Mouse (Mus musculus) G1E (cell line): Measurements from ENCODE around the gene Mthfr. TPM values are rescaled to one million over a fixed set of nuclear protein-coding genes. Genes with fewer than 3 reads are reported as not detected.

Experiments used
- ATAC-seq: 2 replicates; pipeline ENCODE4 v1.8.0; 2016; ENCODE audit warnings: mild to moderate bottlenecking; ENCODE audit not compliant: insufficient number of reproducible peaks, poor library complexity, low FRiP score, severe bottlenecking; ENCODE audit errors: extremely low read depth
- DNase-seq: peaks from one replicate; pipeline ENCODE4 v3.0.0; 2012; ENCODE audit warnings: low spot score
- H3K27me3 ChIP-seq: 2 replicates; pipeline ENCODE4 v1.6.1; 2012; ENCODE audit warnings: mild to moderate bottlenecking, low read length, inconsistent platforms; ENCODE audit not compliant: insufficient read depth
- H3K36me3 ChIP-seq: replicated peaks from 2 replicates; pipeline ENCODE3; 2012; ENCODE audit warnings: mild to moderate bottlenecking, inconsistent platforms
- H3K4me1 ChIP-seq: 2 replicates; pipeline ENCODE4 v1.6.1; 2012; ENCODE audit warnings: low read depth, low read length, inconsistent platforms, mixed read lengths; ENCODE audit not compliant: insufficient read depth
- H3K4me3 ChIP-seq: 2 replicates; pipeline ENCODE4 v1.5.1; 2012; ENCODE audit warnings: low read depth, mild to moderate bottlenecking, inconsistent platforms, low read length, moderate library complexity, mixed read lengths
- H3K9me3 ChIP-seq: replicated peaks from 2 replicates; pipeline ENCODE4 v1.6.1; 2012; ENCODE audit warnings: inconsistent platforms
- CTCF ChIP-seq: IDR thresholded peaks from 2 replicates; pipeline ENCODE4 v1.5.1; 2012; ENCODE audit warnings: low read depth, low read length, inconsistent platforms, mixed read lengths
- GATA1 ChIP-seq: IDR thresholded peaks from 2 replicates; pipeline ENCODE4 v1.6.1; 2012; ENCODE audit warnings: borderline replicate concordance, low read length, inconsistent platforms, mixed read lengths
- GATA2 ChIP-seq: IDR thresholded peaks from 2 replicates; pipeline ENCODE4 v1.6.1; 2012; ENCODE audit warnings: low read depth, low read length, inconsistent platforms, borderline replicate concordance
- POLR2AphosphoS5 ChIP-seq: IDR thresholded peaks from 2 replicates; pipeline ENCODE4 v1.6.1; 2012; ENCODE audit warnings: low read depth, low read length, inconsistent platforms; ENCODE audit not compliant: insufficient replicate concordance
- TAL1 ChIP-seq: conservative IDR thresholded peaks from 2 replicates; pipeline ENCODE4 v1.6.1; 2012; ENCODE audit warnings: low read depth, low read length, inconsistent platforms, mixed read lengths
- polyA plus RNA-seq: library from polyadenylated mRNA; stranded (reverse); fragments of >175 nt; gene quantifications from 2 replicates; pipeline ENCODE4 v1.2.3, GENCODE M21; 2012
- total RNA-seq, 2 experiments: library from RNA; stranded (forward) in 1 of 2; stranded (reverse) in 1 of 2; fragments of 200-1000 nt in 1 of 2; fragments of >200 nt in 1 of 2; fragmentation: Nextera tagmentation in 1 of 2; gene quantifications; 2 replicates each; pipeline ENCODE4 v1.2.3; 2014 to 2017

The Mthfr gene
- total and polyA plus RNA-seq, 3 experiments: 7.3 to 12.5 (median 9.2) TPM

DNA sequence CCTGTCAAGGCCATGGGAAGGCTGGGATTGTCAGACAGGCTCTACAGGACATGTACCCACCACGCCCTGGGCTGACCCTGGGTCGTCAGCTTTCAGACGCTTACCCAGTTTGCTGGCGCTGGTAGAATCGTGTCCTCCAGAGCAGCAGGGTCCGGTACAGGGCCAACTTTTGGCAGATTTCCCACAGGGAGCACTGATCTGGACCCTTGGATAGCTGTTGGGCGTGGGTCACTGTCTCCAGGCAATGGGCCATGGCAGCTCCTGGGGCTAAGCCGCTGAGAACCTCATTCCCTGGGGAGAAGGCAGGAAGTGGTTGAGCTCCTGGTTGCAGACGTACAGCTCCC, 27.5 kb downstream of the Mthfr start:
- TF ChIP-seq CTCF (no peak), TAL1 (no peak), POLR2AphosphoS5 (no peak), GATA2 (no peak), GATA1 (no peak)
- no peak for DNase-seq
- Histone ChIP-seq H3K4me1 (no peaks in the 10 kb centered on the region; the same call in 1 of the 2 replicates), H3K4me3 (no peak overlapping the region), H3K27me3 (peaks cover 58% of the 10 kb centered on the region), H3K36me3 (no peaks in the 10 kb centered on the region), H3K9me3 (no peaks in the 10 kb centered on the region)
- no peak for ATAC-seq

DNA sequence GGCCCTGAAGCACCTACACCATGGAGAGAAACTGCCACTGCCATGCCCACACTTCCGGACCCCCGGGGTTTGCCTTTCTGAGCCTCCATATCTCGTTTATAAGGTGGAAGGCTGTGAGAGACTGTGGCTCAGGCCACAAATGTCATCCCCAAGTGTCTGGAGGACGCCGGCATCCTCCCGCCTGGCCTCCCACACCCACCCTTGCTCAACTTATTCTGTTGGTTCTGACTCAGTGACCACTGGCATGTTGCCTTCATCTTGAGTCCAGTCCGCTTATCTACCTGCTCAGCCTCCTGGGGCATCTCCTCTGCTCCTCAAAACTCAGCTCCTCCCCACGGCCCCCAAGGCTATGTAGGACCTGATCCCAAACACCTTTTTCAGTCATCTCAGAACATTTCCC, 28.5 kb downstream of the Mthfr start:
- Histone ChIP-seq H3K9me3 (no peaks in the 10 kb centered on the region), H3K4me1 (no peaks in the 10 kb centered on the region; the same call in 1 of the 2 replicates), H3K27me3 (peaks cover 56% of the 10 kb centered on the region), H3K36me3 (no peaks in the 10 kb centered on the region), H3K4me3 (no peak overlapping the region)
- TF ChIP-seq GATA2 (no peak), GATA1 (no peak), POLR2AphosphoS5 (no peak)
- no peak for ATAC-seq
- DNase-seq: no peak

DNA sequence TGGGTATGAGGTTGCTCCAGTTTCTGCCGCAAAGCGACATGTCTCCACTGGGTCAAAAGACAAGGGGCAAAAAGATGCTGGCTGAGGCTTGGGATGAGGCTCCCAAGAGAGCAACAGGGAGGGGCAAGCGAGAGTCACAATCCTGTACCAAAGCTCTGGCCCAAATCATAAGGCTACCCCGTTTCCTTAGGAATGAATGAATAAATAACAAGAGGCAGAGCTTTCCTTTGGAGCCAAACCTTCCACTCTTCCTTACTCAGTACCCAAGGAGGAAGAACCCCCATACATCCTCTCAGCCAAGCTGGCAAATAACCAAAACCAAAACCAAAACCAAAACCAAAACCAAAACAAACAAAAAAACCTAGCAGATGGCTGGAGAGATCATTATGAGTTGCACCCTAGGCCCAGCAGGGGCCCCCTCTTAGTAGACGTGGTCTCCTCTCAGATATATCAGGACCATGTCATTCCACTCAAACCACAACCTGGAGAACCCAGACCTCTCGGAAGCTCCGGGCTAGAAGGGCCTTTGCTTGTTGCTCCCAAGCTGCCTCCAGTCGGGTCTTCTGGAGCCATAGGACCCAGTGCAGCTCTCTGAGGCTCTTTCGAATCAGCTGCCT, 30.8 kb downstream of the Mthfr start:
- ATAC-seq (no peak), DNase-seq (no peak)
- peaks cover 49% of the 10 kb centered on the region for H3K27me3 ChIP-seq
- TF ChIP-seq GATA2: no peak
- H3K36me3 ChIP-seq: no peaks in the 10 kb centered on the region
- no peaks in the 10 kb centered on the region; the same call in 1 of the 2 replicates for H3K4me1 ChIP-seq
- no peaks in the 10 kb centered on the region for H3K9me3 ChIP-seq
- no peak overlapping the region for H3K4me3 ChIP-seq

DNA sequence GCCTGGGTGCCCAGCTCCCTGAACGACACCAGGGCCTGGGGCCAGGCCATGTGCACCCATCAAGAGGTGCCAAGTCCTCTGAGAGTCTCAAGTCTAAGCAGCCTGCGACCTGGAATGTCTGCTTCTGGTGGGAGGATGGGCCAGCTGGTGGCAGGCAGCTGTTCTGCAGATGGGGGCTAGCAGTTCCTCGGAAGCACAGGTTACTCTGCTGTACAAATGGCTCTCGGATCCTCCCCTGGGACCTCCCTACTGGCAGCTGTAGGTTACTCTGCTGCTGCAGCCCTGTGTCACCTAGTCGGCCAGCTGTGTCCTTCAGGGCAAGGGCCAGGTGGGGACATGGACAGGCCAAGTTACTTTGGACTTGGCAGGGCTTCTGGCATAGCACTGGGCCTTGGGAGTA, 32.6 kb downstream of the Mthfr start:
- no peak overlapping the region for H3K4me3 ChIP-seq
- H3K36me3 ChIP-seq: no peaks in the 10 kb centered on the region
- DNase-seq (no peak), ATAC-seq (no peak)
- H3K4me1 ChIP-seq: no peaks in the 10 kb centered on the region; the same call in 1 of the 2 replicates
- no peak for TF ChIP-seq GATA2
- H3K27me3 ChIP-seq: peaks cover 41% of the 10 kb centered on the region
- no peaks in the 10 kb centered on the region for H3K9me3 ChIP-seq

DNA sequence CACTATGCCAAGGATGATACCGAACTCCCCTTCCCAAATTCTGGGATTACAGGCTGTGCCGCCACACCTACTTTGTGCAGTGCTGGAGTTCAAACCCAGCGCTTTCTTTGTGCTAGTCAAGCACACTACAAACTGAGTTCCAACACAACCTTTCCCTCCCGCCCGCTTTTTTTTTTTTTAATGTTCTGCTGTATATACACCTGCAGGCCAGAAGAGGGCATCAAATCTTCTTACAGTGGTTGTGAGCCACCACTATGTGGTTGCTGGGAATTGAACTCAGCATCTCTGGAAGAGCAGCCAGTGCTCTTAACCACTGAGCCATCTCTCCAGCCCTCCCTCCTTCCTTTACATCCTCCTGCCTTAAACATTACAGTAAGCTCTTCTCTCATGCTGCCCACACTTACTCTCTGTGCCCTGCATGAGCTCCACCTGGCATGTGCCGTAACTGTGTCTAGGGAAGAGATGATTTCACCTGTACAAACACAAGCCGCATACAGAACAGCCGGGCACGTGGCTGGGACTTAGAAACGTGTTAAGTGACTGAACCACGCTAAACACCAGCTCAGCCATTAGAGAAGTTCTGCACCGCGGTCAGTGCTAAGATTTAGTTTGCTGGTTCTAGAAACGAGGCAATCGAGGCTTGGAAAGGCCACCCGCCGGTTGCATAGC, 35.8 kb downstream of the Mthfr start:
- H3K36me3 ChIP-seq: peaks cover 7% of the 10 kb centered on the region
- peaks cover 28% of the 10 kb centered on the region for H3K27me3 ChIP-seq
- TF ChIP-seq GATA1: no peak
- TF ChIP-seq GATA2: no peak
- TF ChIP-seq TAL1: no peak
- no peak for TF ChIP-seq POLR2AphosphoS5
- TF ChIP-seq CTCF: no peak
- DNase-seq (no peak), ATAC-seq (no peak)
- H3K9me3 ChIP-seq: no peaks in the 10 kb centered on the region
- H3K4me1 ChIP-seq: no peaks in the 10 kb centered on the region; the same call in 1 of the 2 replicates
- H3K4me3 ChIP-seq: no peak overlapping the region

DNA sequence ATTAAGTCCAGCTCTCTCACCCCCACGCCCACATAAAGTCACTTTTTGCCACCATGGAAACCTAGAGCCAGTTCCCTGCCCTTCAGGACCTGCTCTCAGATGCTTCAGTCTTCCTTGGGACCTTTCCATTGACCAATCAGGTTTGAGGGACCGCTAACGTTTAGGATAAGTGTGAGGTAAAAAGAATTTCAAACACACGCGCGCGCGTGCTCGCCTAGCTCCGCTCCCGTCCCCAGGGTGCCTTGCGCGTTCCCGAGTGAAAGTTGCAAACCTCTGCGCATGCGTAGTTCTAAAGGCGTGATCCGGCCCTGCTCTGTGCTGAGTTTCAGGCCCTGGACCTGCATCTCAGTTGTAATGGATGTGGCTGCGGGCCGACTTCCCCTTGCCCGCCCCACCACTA, 36.4 kb downstream of the Mthfr start:
- H3K4me3 ChIP-seq: no peak overlapping the region
- H3K9me3 ChIP-seq: no peaks in the 10 kb centered on the region
- H3K36me3 ChIP-seq: peaks cover 13% of the 10 kb centered on the region
- DNase-seq: no peak
- H3K4me1 ChIP-seq: no peaks in the 10 kb centered on the region; the same call in 1 of the 2 replicates
- peaks cover 25% of the 10 kb centered on the region for H3K27me3 ChIP-seq
- TF ChIP-seq TAL1: no peak
- no peak for TF ChIP-seq CTCF
- no peak for TF ChIP-seq POLR2AphosphoS5
- no peak for TF ChIP-seq GATA1
- no peak for TF ChIP-seq GATA2
- ATAC-seq: no peak

DNA sequence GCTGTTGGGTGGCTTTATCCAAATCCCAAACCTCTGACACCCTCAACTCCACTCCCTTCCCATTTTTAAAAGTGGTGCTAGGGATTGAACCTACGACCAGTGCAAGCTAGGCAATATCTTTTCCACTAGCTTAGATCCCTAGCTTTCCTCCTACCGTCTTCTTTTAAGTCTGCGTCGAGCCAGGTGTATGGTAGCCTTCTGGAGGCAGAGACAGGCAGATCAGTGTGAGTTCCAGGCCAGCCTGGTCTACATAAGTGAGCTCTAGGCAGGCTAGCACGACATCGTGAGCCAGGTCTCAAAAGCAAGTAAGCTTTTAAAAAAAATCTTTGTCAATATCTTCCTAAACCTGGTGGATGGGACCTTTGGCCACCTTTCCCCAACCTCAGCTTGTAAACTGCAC, 37.0 kb downstream of the Mthfr start:
- TF ChIP-seq CTCF (no peak), GATA2 (no peak), POLR2AphosphoS5 (no peak), GATA1 (no peak), TAL1 (no peak)
- ATAC-seq: no peak
- H3K4me1 ChIP-seq: no peaks in the 10 kb centered on the region; the same call in 1 of the 2 replicates

More for the DNA sequence above, 37.0 kb downstream of the Mthfr start:
- DNase-seq: no peak
- no peaks in the 10 kb centered on the region for H3K9me3 ChIP-seq
- H3K27me3 ChIP-seq: peaks cover 21% of the 10 kb centered on the region
- H3K4me3 ChIP-seq: no peak overlapping the region
- peaks cover 20% of the 10 kb centered on the region for H3K36me3 ChIP-seq
